Mouse (Mus musculus) adrenal gland, postnatal 10 days (tissue): ENCODE measurements around the gene Ccnb2. TPM values are rescaled to one million over a fixed set of nuclear protein-coding genes. Genes with fewer than 3 reads are reported as not detected.

ENCODE experiments used
- DNase-seq: peaks from one replicate; pipeline ENCODE4 v3.0.0; 2021; ENCODE audit warnings: mixed read lengths
- microRNA-seq: library from miRNA; unstranded; fragments of <30 nt; microRNA quantifications from one replicate; pipeline ENCODE4 v1.2.0, GENCODE M21; 2021
- total RNA-seq, 2 experiments: library from RNA; stranded (reverse); gene quantifications; 2 replicates each; pipeline ENCODE4 v1.2.3; 2021

The Ccnb2 gene
- total RNA-seq, 2 experiments from 2014 or later = 23.9 to 26.1 TPM

GRCm38 (mm10) chr9:70384494-70384893 is 36.9 kb downstream of the Ccnb2 start:
- no peak for DNase-seq

GRCm38 (mm10) chr9:70383750-70384149 is 37.6 kb downstream of the Ccnb2 start:
- DNase-seq = no peak

GRCm38 (mm10) chr9:70382091-70382490 is 39.3 kb downstream of the Ccnb2 start:
- no peak for DNase-seq

GRCm38 (mm10) chr9:70379502-70380467 is 41.6 kb downstream of the Ccnb2 start:
- no peak for DNase-seq

- no peak for DNase-seq
Observed at GRCm38 (mm10) chr9:70371638-70372037, 49.7 kb downstream of the Ccnb2 start.

GRCm38 (mm10) chr9:70366898-70367297 is 54.4 kb downstream of the Ccnb2 start:
- DNase-seq = no peak

- DNase-seq = no peak
Observed at GRCm38 (mm10) chr9:70365915-70366314, 55.4 kb downstream of the Ccnb2 start.

GRCm38 (mm10) chr9:70364741-70365140 is 56.6 kb downstream of the Ccnb2 start:
- no peak for DNase-seq

- no peak for DNase-seq
Observed at GRCm38 (mm10) chr9:70359402-70360131, 61.8 kb downstream of the Ccnb2 start.

Small RNAs within 50 kb of the gene (microRNA-seq; reads per million reads assigned to microRNA genes)
- gene Mir5626 = not detected

Other genes with a start within 250 kb of the Ccnb2 start
- gene Myo1e, start 214.2 kb downstream of the Ccnb2 start, total RNA-seq = 10 to 100 TPM; 17.9 to 19.5 TPM
- gene Rnf111, start 82.2 kb upstream of the Ccnb2 start, total RNA-seq = 10 to 100 TPM; 31.4 to 36.9 TPM
- gene Sltm, start 121.2 kb upstream of the Ccnb2 start, total RNA-seq = 10 to 100 TPM; 27.4 to 36.0 TPM
- 1 to 10 TPM in 1 of 2 experiments, under 1 TPM in 1; 0.60 to 1.1 TPM for gene Gm10642, start 234.7 kb upstream of the Ccnb2 start, total RNA-seq
- 10 to 100 TPM; 17.5 to 21.2 TPM for gene Mindy2, start 235.6 kb upstream of the Ccnb2 start, total RNA-seq